Mouse (Mus musculus): ENCODE measurements around the gene Rapgef3. TPM values are rescaled to one million over a fixed set of nuclear protein-coding genes. Genes with fewer than 3 reads are reported as not detected.

The Rapgef3 gene
- polyA plus RNA-seq, 1 experiment from 2014 or later: 8.8 TPM

DNA sequence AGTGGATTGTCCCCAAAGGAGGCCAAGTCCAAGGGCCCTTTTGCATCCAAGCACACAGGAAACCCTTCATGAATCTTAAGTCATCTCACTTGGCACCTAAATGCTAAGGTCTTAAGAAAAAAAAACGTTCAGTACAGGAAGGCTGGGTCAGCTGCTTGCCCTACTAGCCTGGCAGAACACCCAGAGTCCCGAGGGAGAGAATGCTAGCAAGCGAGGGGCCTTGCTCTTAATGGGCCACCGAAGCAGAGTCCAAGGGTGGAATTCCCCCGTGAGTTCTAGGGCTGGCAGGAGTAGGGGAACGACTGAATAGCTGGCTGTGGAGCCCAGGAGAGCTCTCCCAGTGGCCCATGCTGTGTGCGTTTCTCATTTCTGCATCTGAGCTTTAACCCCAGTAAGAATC, 39.0 kb downstream of the Rapgef3 start:
- DNase-seq: no peak
- 59% methylated on average over 7 of the region's 7 CpGs for WGBS

GRCm38 (mm10) chr15:97728394-97728793, 39.4 kb downstream of the Rapgef3 start:
- DNase-seq (no peak), ATAC-seq (ENCODE audit: low FRiP score, low TSS enrichment) (no peak)
- H3K4me1 ChIP-seq (ENCODE audit: control insufficient read depth, insufficient read depth, low read length): no peaks in the 10 kb centered on the region
- no peak overlapping the region for H3K4me3 ChIP-seq (replicated peaks; ENCODE audit: low read depth, low read length)
- no peaks in the 10 kb centered on the region for H3K27me3 ChIP-seq (ENCODE audit: control insufficient read depth, insufficient read depth, low read length)
- no peak overlapping the region for H3K4me2 ChIP-seq (ENCODE audit: low read length)
- 91% methylated on average over 11 of the region's 11 CpGs for WGBS
- no peaks in the 10 kb centered on the region for H3K36me3 ChIP-seq (ENCODE audit: control insufficient read depth, insufficient read depth, low read length)
- H3K27ac ChIP-seq (replicated peaks; ENCODE audit: low read depth, low read length): no peak overlapping the region
- H3K9ac ChIP-seq (replicated peaks; ENCODE audit: low read length): no peak overlapping the region
- no peaks in the 10 kb centered on the region for H3K9me3 ChIP-seq (ENCODE audit: control insufficient read depth, low read length)

More for the DNA sequence above, 39.0 kb downstream of the Rapgef3 start:
- H3K9ac ChIP-seq (replicated peaks; ENCODE audit: low read length): no peak overlapping the region
- H3K4me2 ChIP-seq (ENCODE audit: low read length): no peak overlapping the region
- no peak overlapping the region for H3K27ac ChIP-seq (replicated peaks; ENCODE audit: low read depth, low read length)
- H3K9me3 ChIP-seq (ENCODE audit: control insufficient read depth, low read length): no peaks in the 10 kb centered on the region
- H3K36me3 ChIP-seq (ENCODE audit: control insufficient read depth, insufficient read depth, low read length): no peaks in the 10 kb centered on the region
- no peaks in the 10 kb centered on the region for H3K4me1 ChIP-seq (ENCODE audit: control insufficient read depth, insufficient read depth, low read length)
- no peak overlapping the region for H3K4me3 ChIP-seq (replicated peaks; ENCODE audit: low read depth, low read length)
- no peaks in the 10 kb centered on the region for H3K27me3 ChIP-seq (ENCODE audit: control insufficient read depth, insufficient read depth, low read length)
- ATAC-seq (ENCODE audit: low FRiP score, low TSS enrichment): no peak

DNA sequence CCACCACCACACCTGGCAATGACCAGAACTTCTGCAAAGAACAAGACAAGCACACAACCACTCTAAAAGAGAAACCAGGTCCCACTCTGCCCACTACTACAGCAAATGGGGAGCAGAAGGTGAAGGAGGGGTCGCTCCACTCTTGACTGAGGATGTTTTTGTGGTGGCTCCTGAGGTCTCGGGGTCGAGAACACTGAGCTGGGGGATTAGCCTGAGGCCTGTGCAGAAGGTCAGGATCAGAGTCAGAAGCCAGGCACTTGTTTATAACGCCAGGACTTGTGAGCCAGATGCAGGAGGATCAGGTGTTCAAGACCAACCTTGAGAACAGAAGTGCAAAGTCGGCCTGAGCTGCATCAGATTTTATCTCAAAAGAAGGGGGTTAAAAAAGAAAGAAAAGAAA, 40.3 kb downstream of the Rapgef3 start:
- Histone ChIP-seq H3K9ac (replicated peaks; ENCODE audit: low read length) (no peak overlapping the region), H3K4me1 (ENCODE audit: control insufficient read depth, insufficient read depth, low read length) (no peaks in the 10 kb centered on the region), H3K4me2 (ENCODE audit: low read length) (no peak overlapping the region), H3K9me3 (ENCODE audit: control insufficient read depth, low read length) (no peaks in the 10 kb centered on the region), H3K4me3 (replicated peaks; ENCODE audit: low read depth, low read length) (no peak overlapping the region), H3K36me3 (ENCODE audit: control insufficient read depth, insufficient read depth, low read length) (no peaks in the 10 kb centered on the region), H3K27ac (replicated peaks; ENCODE audit: low read depth, low read length) (no peak overlapping the region), H3K27me3 (ENCODE audit: control insufficient read depth, insufficient read depth, low read length) (no peaks in the 10 kb centered on the region)
- WGBS: 75% methylated on average over 5 of the region's 5 CpGs
- DNase-seq (no peak), ATAC-seq (ENCODE audit: low FRiP score, low TSS enrichment) (no peak)

DNA sequence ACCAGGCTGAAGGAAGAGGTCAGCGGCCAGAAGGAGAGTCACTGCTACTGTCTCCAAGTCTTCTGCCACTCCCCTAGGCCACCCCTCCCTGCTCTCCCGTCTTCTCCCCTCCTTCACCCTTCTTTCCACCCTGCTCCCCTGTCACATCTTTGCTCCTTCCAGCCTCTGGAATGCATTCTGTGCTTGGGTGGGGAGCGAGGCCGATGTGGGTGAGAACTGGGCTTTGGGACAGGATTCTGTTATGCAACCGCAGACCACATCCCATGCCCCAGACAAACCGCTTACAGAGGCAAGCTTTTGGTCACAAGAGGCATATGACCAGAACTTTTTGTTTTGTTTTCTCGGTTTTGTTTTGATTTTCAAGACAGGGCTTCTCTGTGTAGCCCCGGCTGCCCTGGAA, 40.7 kb downstream of the Rapgef3 start:
- Histone ChIP-seq H3K9me3 (ENCODE audit: control insufficient read depth, low read length) (no peaks in the 10 kb centered on the region), H3K9ac (replicated peaks; ENCODE audit: low read length) (no peak overlapping the region), H3K27ac (replicated peaks; ENCODE audit: low read depth, low read length) (no peak overlapping the region), H3K27me3 (ENCODE audit: control insufficient read depth, insufficient read depth, low read length) (no peaks in the 10 kb centered on the region), H3K4me3 (replicated peaks; ENCODE audit: low read depth, low read length) (no peak overlapping the region), H3K4me2 (ENCODE audit: low read length) (no peak overlapping the region), H3K4me1 (ENCODE audit: control insufficient read depth, insufficient read depth, low read length) (no peaks in the 10 kb centered on the region), H3K36me3 (ENCODE audit: control insufficient read depth, insufficient read depth, low read length) (no peaks in the 10 kb centered on the region)
- ATAC-seq (ENCODE audit: low FRiP score, low TSS enrichment): no peak
- no peak for DNase-seq
- 86% methylated on average over 8 of the region's 8 CpGs for WGBS

DNA sequence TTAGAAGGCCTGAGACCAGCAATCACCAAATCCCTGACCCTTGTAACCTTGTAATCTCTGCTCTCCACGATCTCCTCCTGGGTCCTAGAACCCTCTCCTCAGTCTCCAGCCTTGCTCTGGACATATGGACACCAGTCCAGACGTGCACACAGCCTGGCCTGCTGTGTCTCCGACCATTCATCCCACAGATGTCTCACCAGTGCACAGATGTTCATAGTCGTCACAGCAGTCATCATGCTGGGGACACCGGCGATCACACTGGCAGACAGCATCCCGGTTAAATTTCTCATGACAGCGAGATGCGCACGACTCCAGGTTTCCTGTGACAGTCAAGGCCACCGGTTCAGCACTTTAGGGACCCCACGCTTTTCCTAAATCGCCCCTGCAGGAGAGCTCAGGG, 41.5 kb downstream of the Rapgef3 start:
- 78% methylated on average over 13 of the region's 13 CpGs for whole genome bisulfite sequencing
- H3K36me3 ChIP-seq (ENCODE audit: control insufficient read depth, insufficient read depth, low read length): no peaks in the 10 kb centered on the region
- ATAC-seq (ENCODE audit: low FRiP score, low TSS enrichment): no peak

DNA sequence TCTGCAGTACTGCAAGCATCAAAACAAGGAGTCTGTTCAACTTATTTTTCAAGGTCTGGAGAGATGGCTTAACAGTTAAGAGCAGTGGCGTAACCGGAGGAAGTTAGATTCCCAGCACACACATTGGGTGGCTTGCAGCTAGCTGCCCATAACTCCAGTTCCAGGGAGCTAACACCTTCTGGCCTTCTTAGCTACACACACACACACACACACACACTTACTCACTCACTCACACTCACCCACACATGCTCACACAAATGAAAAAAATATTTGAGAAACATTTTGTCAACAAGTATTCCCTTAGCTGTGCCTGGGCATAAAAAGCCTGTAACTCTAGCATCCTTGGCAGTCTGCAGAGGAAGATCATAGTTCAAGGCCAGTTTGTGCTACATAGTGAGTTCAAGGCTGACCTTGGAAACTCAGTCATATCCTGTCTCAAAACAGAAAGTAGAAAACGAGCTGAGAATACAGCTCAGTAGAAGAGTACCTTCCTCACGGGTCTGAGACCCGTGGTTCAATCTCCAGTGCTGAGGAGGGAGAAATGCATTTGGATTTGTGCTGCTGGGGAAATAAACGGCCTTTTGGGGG, 42.5 kb downstream of the Rapgef3 start:
- Histone ChIP-seq H3K36me3 (ENCODE audit: control insufficient read depth, insufficient read depth, low read length) (no peaks in the 10 kb centered on the region), H3K27ac (replicated peaks; ENCODE audit: low read depth, low read length) (no peak overlapping the region), H3K4me2 (ENCODE audit: low read length) (no peak overlapping the region), H3K27me3 (ENCODE audit: control insufficient read depth, insufficient read depth, low read length) (no peaks in the 10 kb centered on the region), H3K9ac (replicated peaks; ENCODE audit: low read length) (no peak overlapping the region), H3K4me3 (replicated peaks; ENCODE audit: low read depth, low read length) (no peak overlapping the region), H3K4me1 (ENCODE audit: control insufficient read depth, insufficient read depth, low read length) (no peaks in the 10 kb centered on the region), H3K9me3 (ENCODE audit: control insufficient read depth, low read length) (no peaks in the 10 kb centered on the region)
- WGBS: 83% methylated on average over 6 of the region's 6 CpGs
- ATAC-seq (ENCODE audit: low FRiP score, low TSS enrichment) (no peak), DNase-seq (no peak)

More for the DNA sequence above, 41.5 kb downstream of the Rapgef3 start:
- H3K4me1 ChIP-seq (ENCODE audit: control insufficient read depth, insufficient read depth, low read length): no peaks in the 10 kb centered on the region
- no peaks in the 10 kb centered on the region for H3K9me3 ChIP-seq (ENCODE audit: control insufficient read depth, low read length)
- H3K27me3 ChIP-seq (ENCODE audit: control insufficient read depth, insufficient read depth, low read length): no peaks in the 10 kb centered on the region
- no peak for DNase-seq
- H3K27ac ChIP-seq (replicated peaks; ENCODE audit: low read depth, low read length): no peak overlapping the region
- H3K4me3 ChIP-seq (replicated peaks; ENCODE audit: low read depth, low read length): no peak overlapping the region
- H3K4me2 ChIP-seq (ENCODE audit: low read length): no peak overlapping the region
- no peak overlapping the region for H3K9ac ChIP-seq (replicated peaks; ENCODE audit: low read length)

DNA sequence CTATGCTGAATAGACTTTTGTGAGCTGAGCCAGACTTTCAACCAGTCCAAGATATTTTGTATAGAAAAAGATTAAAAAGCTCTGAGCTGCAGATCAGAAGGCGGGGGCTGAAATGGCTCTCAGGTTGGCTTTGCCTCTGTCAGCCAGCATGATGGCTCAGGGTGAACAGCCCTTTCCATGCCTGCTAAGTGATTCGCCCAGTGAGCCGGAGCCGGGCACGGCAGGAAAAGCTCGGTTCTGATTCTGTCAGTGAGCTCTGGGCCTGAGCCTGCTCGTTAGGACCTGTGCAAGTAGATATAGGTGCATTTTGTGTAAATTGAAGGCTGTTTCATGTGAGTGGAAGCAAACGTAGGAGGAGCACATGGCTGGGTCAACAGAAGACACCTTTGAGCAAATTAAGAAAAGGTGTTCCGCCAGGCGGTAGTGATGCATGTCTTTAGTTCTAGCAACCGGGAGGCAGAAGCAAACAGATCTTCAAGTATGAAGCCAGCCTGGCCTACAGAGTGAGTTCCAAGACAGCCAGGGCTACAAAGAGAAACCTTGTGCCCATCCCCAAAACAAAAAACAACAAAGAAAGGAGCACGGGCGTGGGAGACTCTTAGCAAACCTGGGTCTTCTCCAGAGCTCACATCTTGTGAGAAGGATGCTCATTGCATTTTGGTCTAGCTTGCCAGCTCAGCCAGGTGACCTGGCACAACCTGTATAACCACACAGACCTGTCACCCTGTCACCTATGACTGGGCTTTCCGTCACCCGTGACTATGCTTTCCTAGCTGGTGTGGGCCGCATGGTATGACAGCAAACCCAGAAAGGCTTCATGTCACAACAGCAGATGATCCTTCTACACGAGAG, 43.2 kb downstream of the Rapgef3 start:
- DNase-seq (no peak), ATAC-seq (ENCODE audit: low FRiP score, low TSS enrichment) (no peak)
- H3K27ac ChIP-seq (replicated peaks; ENCODE audit: low read depth, low read length): no peak overlapping the region

GRCm38 (mm10) chr15:97723536-97724345, 44.0 kb downstream of the Rapgef3 start:
- 84% methylated on average over 6 of the region's 6 CpGs for WGBS
- no peak for DNase-seq
- Histone ChIP-seq H3K9me3 (ENCODE audit: control insufficient read depth, low read length) (no peaks in the 10 kb centered on the region), H3K27ac (replicated peaks; ENCODE audit: low read depth, low read length) (no peak overlapping the region), H3K4me3 (replicated peaks; ENCODE audit: low read depth, low read length) (no peak overlapping the region), H3K4me2 (ENCODE audit: low read length) (no peak overlapping the region), H3K9ac (replicated peaks; ENCODE audit: low read length) (no peak overlapping the region), H3K36me3 (ENCODE audit: control insufficient read depth, insufficient read depth, low read length) (no peaks in the 10 kb centered on the region), H3K4me1 (ENCODE audit: control insufficient read depth, insufficient read depth, low read length) (no peaks in the 10 kb centered on the region), H3K27me3 (ENCODE audit: control insufficient read depth, insufficient read depth, low read length) (no peaks in the 10 kb centered on the region)
- no peak for ATAC-seq (ENCODE audit: low FRiP score, low TSS enrichment)

More for the DNA sequence above, 43.2 kb downstream of the Rapgef3 start:
- Histone ChIP-seq H3K4me3 (replicated peaks; ENCODE audit: low read depth, low read length) (no peak overlapping the region), H3K4me2 (ENCODE audit: low read length) (no peak overlapping the region), H3K9me3 (ENCODE audit: control insufficient read depth, low read length) (no peaks in the 10 kb centered on the region), H3K9ac (replicated peaks; ENCODE audit: low read length) (no peak overlapping the region), H3K27me3 (ENCODE audit: control insufficient read depth, insufficient read depth, low read length) (no peaks in the 10 kb centered on the region), H3K4me1 (ENCODE audit: control insufficient read depth, insufficient read depth, low read length) (no peaks in the 10 kb centered on the region), H3K36me3 (ENCODE audit: control insufficient read depth, insufficient read depth, low read length) (no peaks in the 10 kb centered on the region)
- WGBS: 85% methylated on average over 17 of the region's 17 CpGs

Data from midbrain, embryonic 14.5 days (tissue).